Mouse (Mus musculus) kidney, embryonic 15.5 days (tissue): ENCODE data around the gene C1ql4. TPM values are rescaled to one million over a fixed set of nuclear protein-coding genes. Genes with fewer than 3 reads are reported as not detected.
"Not testable (repeated sequence)": the region's sequence is repeated elsewhere in the genome, so short reads cannot be mapped to it uniquely, and the experiment has no call there.

Source experiments
- ATAC-seq: fragments of 200-750 bp; cut with Nextera tagmentation; replicated peaks from 2 replicates; pipeline ENCODE4 v1.8.0; 2017; ENCODE audit warnings: moderate TSS enrichment; ENCODE audit not compliant: low FRiP score
- H3K27ac ChIP-seq: fragments of 300-500 bp; sonication (generic); 2 replicates; pipeline ENCODE4 v1.5.1; 2015; ENCODE audit warnings: mild to moderate bottlenecking, inconsistent platforms
- H3K27me3 ChIP-seq: fragments of 300-500 bp; sonication (generic); 2 replicates; pipeline ENCODE4 v1.6.1; 2015; ENCODE audit warnings: inconsistent platforms
- H3K36me3 ChIP-seq: fragments of 300-500 bp; sonication (generic); 2 replicates; pipeline ENCODE4 v1.6.1; 2015; ENCODE audit warnings: inconsistent platforms
- H3K4me1 ChIP-seq: fragments of 300-500 bp; sonication (generic); 2 replicates; pipeline ENCODE4 v1.6.1; 2015; ENCODE audit warnings: inconsistent platforms
- H3K4me2 ChIP-seq: fragments of 300-500 bp; sonication (generic); 2 replicates; pipeline ENCODE4 v1.6.1; 2015; ENCODE audit warnings: moderate library complexity, mild to moderate bottlenecking, inconsistent platforms
- H3K4me3 ChIP-seq: fragments of 300-500 bp; sonication (generic); replicated peaks from 2 replicates; pipeline ENCODE4 v1.5.1; 2015; ENCODE audit warnings: mild to moderate bottlenecking, inconsistent platforms
- H3K9ac ChIP-seq: fragments of 300-500 bp; sonication (generic); 2 replicates; pipeline ENCODE4 v1.6.1; 2015; ENCODE audit warnings: mild to moderate bottlenecking, inconsistent platforms
- H3K9me3 ChIP-seq: fragments of 300-500 bp; sonication (generic); replicated peaks from 2 replicates; pipeline ENCODE4 v1.6.1; 2016; ENCODE audit warnings: inconsistent platforms
- WGBS: fragments of 180-500 bp; shearing (Covaris S2); methylation state at CpG from one replicate; pipeline ENCODE4 v1.1.7; 2015; ENCODE audit warnings: mixed read lengths; 5-methylcytosine and 5-hydroxymethylcytosine counted together
- polyA plus RNA-seq: library from polyadenylated mRNA; unstranded; fragments of >200 nt; fragmentation: Nextera tagmentation; extraction: Ambion mirVana; gene quantifications from 2 replicates; pipeline ENCODE4 v1.2.1, GENCODE M21; 2015

C1ql4 gene
- polyA plus RNA-seq, 1 experiment from 2014 or later = 1.1 TPM

- Histone ChIP-seq H3K4me2 (peak overlapping the region; percentile 51), H3K4me1 (peaks cover 32% of the 10 kb centered on the region), H3K36me3 (peaks cover 34% of the 10 kb centered on the region), H3K9me3 (no peaks in the 10 kb centered on the region), H3K27ac (peak overlapping the region; percentile 20; the same call in 1 of the 2 replicates), H3K4me3 (peak overlapping the region; percentile 23; the same call in 1 of the 2 replicates), H3K27me3 (peaks cover 49% of the 10 kb centered on the region), H3K9ac (no peak overlapping the region)
- 12% methylated on average over 11 of the region's 11 CpGs for whole genome bisulfite sequencing
- ATAC-seq = 0 out of 2 replicates have a peak, but pooled peaks have one; percentile 20
Observed at GRCm38 (mm10) chr15:99083867-99084557, 3.6 kb downstream of the C1ql4 start.

GRCm38 (mm10) chr15:99083258-99083657 is 4.4 kb downstream of the C1ql4 start:
- H3K4me2 ChIP-seq = no peak overlapping the region
- WGBS = 71% methylated on average over 9 of the region's 9 CpGs
- ATAC-seq = no peak
- H3K9ac ChIP-seq = no peak overlapping the region
- peaks cover 42% of the 10 kb centered on the region for H3K27me3 ChIP-seq
- H3K27ac ChIP-seq = no peak overlapping the region
- H3K9me3 ChIP-seq = no peaks in the 10 kb centered on the region
- peaks cover 40% of the 10 kb centered on the region for H3K36me3 ChIP-seq
- peaks cover 29% of the 10 kb centered on the region for H3K4me1 ChIP-seq
- no peak overlapping the region for H3K4me3 ChIP-seq

DNA sequence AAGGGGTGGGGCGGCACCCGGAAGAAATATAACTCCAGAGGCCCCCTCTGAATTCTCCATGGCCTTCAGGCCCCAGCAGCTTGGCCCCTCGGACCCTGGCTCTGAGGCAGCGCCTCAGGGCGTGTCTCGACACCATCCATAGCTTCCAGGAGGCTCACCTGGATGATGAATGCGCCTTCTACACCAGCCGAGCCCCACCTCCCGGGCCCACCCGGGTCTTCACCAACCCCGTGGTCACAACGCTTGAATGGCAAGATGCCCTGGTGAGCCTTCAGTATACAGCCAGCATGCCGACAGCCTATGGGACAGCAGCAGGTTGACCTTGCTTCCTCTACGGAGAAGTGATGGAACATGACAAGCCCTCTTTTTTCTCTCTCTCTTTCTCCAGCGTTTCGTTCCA is 4.8 kb downstream of the C1ql4 start:
- H3K4me2 ChIP-seq = no peak overlapping the region
- WGBS = 85% methylated on average over 16 of the region's 16 CpGs
- peaks cover 28% of the 10 kb centered on the region for H3K4me1 ChIP-seq
- peaks cover 43% of the 10 kb centered on the region for H3K36me3 ChIP-seq
- no peaks in the 10 kb centered on the region for H3K9me3 ChIP-seq
- H3K27me3 ChIP-seq = peaks cover 38% of the 10 kb centered on the region
- no peak overlapping the region for H3K27ac ChIP-seq
- ATAC-seq = no peak
- H3K9ac ChIP-seq = no peak overlapping the region
- H3K4me3 ChIP-seq = no peak overlapping the region

GRCm38 (mm10) chr15:99082322-99082721 is 5.3 kb downstream of the C1ql4 start:
- H3K4me2 ChIP-seq = no peak overlapping the region
- no peaks in the 10 kb centered on the region for H3K9me3 ChIP-seq
- peaks cover 28% of the 10 kb centered on the region for H3K4me1 ChIP-seq
- no peak for ATAC-seq
- no peak overlapping the region for H3K9ac ChIP-seq
- no peak overlapping the region for H3K4me3 ChIP-seq
- 92% methylated on average over 12 of the region's 12 CpGs for WGBS
- peaks cover 49% of the 10 kb centered on the region for H3K36me3 ChIP-seq
- no peak overlapping the region for H3K27ac ChIP-seq
- peaks cover 32% of the 10 kb centered on the region for H3K27me3 ChIP-seq

DNA sequence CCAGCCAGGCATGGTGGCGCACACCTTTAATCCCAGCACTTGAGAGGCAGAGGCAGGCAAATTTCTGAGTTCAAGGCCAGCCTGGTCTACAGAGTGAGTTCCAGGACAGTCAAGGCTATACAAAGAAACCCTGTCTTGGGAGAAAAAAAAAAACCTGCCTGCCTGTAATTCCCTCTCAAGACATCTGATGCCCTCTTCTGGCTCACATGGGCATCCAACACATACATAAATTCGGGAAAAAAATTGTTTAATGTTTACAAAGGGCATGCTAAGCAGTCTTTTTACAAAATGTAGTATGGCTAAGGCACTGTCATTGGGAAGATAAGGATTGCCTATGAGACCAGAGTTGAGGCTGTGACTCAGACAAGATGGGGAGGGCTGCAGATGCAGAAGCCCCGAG is 7.8 kb downstream of the C1ql4 start:
- H3K4me3 ChIP-seq = no peak overlapping the region
- no peaks in the 10 kb centered on the region for H3K9me3 ChIP-seq
- no peak overlapping the region for H3K27ac ChIP-seq
- no peak overlapping the region for H3K4me2 ChIP-seq
- H3K4me1 ChIP-seq = peaks cover 46% of the 10 kb centered on the region
- WGBS = 93% methylated on average over 3 of the region's 3 CpGs
- no peak for ATAC-seq
- H3K9ac ChIP-seq = no peak overlapping the region
- H3K36me3 ChIP-seq = peaks cover 58% of the 10 kb centered on the region
- H3K27me3 ChIP-seq = peaks cover 7% of the 10 kb centered on the region

DNA sequence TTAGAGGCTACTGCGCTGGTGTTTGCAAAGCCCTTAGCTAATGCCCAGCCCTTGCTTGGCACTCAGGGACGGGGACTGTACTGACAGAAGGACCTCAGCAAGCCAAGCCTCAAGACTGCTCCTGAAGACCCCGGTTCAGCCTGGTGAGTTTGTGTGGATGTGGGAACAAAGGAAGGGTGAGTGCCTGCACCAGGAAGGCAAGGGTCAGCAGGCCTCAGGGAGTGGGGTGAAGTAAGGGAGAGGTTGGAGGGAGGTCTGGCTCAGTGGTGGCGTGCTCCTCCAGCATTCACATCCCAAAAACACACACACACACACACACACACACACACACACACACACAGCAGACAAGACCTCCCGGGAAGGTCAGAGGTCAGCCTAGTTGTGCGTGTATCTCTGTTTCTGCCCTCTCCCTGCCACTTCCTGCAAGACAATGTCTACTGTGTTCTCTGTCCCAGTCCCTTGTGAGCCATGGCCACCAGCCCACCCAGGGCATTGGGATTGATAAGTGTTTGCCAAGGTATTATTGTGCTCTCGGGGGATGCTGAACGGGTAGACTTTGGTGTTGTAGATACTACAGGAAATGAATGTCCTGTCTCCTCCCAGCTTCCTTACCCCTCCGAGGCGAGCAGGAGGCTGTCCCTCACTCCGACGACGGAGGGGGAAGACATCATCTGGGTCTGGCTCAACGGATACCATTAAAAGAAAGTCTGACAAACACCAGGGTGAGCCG is 9.3 kb downstream of the C1ql4 start:
- H3K4me1 ChIP-seq = peaks cover 41% of the 10 kb centered on the region
- H3K9ac ChIP-seq = peak overlapping the region; percentile 14; the same call in 1 of the 2 replicates
- no peaks in the 10 kb centered on the region for H3K27me3 ChIP-seq
- H3K4me3 ChIP-seq = no peak overlapping the region
- 72% methylated on average over 15 of the region's 15 CpGs for WGBS
- no peaks in the 10 kb centered on the region for H3K9me3 ChIP-seq
- H3K27ac ChIP-seq = no peak overlapping the region
- H3K4me2 ChIP-seq = no peak overlapping the region
- ATAC-seq = no peak
- H3K36me3 ChIP-seq = peaks cover 58% of the 10 kb centered on the region

DNA sequence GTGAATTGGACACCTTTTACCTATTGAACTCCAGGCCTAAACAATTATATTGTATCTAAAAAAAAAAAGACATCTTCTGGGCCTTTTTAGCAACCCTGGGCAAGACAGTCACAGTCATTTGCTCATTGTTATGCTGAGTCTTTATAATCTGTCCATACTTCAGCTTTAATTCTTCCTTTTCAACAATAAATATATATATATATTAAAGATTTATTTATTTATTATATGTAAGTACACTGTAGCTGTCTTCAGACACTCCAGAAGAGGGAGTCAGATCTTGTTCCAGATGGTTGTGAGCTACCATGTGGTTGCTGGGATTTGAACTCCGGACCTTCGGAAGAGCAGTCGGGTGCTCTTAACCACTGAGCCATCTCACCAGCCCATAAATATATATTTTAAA is 11.6 kb downstream of the C1ql4 start:
- Histone ChIP-seq H3K4me2 (peak overlapping the region; percentile 84), H3K4me1 (peaks cover 41% of the 10 kb centered on the region), H3K4me3 (peak overlapping the region; percentile 80), H3K9ac (peak overlapping the region; percentile 74), H3K36me3 (peaks cover 36% of the 10 kb centered on the region)
- H3K27me3 ChIP-seq, ATAC-seq, H3K27ac ChIP-seq, H3K9me3 ChIP-seq: not testable (repeated sequence)
- WGBS = 91% methylated on average over 3 of the region's 3 CpGs

GRCm38 (mm10) chr15:99074600-99075333 is 12.8 kb downstream of the C1ql4 start:
- Histone ChIP-seq H3K9me3 (no peaks in the 10 kb centered on the region), H3K4me1 (peaks cover 41% of the 10 kb centered on the region), H3K27me3 (no peaks in the 10 kb centered on the region), H3K27ac (peak overlapping the region; percentile 99), H3K4me2 (peak overlapping the region; percentile 84), H3K9ac (peak overlapping the region; percentile 74), H3K36me3 (peaks cover 25% of the 10 kb centered on the region), H3K4me3 (peak overlapping the region; percentile 80)
- peak; percentile 97 for ATAC-seq
- under 1% methylated on average over 44 of the region's 44 CpGs for WGBS

DNA sequence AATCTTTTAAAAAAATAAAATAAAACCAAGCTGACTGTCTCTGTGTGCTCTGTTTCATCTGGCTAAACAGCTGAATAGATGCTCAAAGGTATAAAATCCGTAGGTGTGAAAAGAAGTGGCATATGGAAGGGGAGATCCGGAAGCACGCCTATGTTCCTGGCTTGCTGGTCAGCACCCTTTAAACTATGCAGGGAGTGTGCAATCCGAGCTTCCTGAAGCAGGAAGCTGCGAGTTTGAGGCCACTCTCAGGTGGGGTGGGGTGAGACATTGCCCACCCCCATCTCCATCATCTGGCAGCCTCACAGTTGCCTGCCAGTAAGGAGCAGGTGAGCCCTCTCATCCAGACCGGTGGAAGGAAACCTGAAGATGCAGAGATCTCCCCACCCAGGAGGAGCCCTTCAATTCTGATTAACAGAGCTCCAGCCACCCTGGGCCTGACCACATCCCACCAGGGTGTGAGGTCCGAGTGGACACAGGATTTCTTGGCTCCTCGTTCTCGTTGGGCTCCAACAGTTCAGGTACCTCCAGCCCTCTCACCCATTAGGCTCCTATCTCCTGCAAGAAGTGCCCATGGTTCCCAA is 13.5 kb downstream of the C1ql4 start, which contains the start of gene Troap:
Troap (plus strand) TSS at position 557 of the 581 bp plus-strand sequence.
- H3K9me3 ChIP-seq = no peaks in the 10 kb centered on the region
- peaks cover 25% of the 10 kb centered on the region for H3K36me3 ChIP-seq
- H3K9ac ChIP-seq = peak within 1 kb of the TSS; percentile 74
- H3K4me3 ChIP-seq = peak within 1 kb of the TSS; percentile 80
- peak within 1 kb of the TSS; percentile 99 for H3K27ac ChIP-seq
- H3K27me3 ChIP-seq = no peaks in the 10 kb centered on the region
- WGBS = 17% methylated on average over 9 of the region's 9 CpGs
- H3K4me1 ChIP-seq = peaks cover 41% of the 10 kb centered on the region
- ATAC-seq = peak; percentile 53
- peak within 1 kb of the TSS; percentile 84 for H3K4me2 ChIP-seq

DNA sequence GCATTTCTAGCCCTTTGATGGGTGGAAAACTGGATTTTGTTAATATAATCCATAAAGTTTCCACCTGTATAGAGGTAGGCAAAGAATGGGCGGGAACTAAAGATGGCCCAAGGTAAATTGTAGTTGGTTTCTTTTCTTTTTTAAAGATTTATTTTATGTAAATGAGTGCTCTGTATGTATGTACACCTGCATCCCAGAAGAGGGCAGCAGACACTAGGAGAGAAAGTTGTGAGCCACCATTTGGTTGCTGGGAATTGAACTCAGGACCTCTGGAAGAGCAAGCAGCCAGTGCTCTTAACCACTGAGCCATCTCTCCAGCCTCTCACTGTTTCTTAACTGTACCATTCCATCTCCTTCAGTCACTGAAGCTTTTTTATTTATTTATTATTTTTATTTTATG is 15.6 kb downstream of the C1ql4 start:
- no peak for ATAC-seq
- 86% methylated on average over 1 of the region's 1 CpGs for WGBS
- peaks cover 11% of the 10 kb centered on the region; the same call in 1 of the 2 replicates for H3K27me3 ChIP-seq
- no peak overlapping the region for H3K9ac ChIP-seq
- no peak overlapping the region for H3K4me3 ChIP-seq
- H3K4me2 ChIP-seq = no peak overlapping the region
- peaks cover 6% of the 10 kb centered on the region for H3K36me3 ChIP-seq
- peaks cover 25% of the 10 kb centered on the region for H3K4me1 ChIP-seq
- H3K9me3 ChIP-seq = no peaks in the 10 kb centered on the region
- no peak overlapping the region for H3K27ac ChIP-seq

DNA sequence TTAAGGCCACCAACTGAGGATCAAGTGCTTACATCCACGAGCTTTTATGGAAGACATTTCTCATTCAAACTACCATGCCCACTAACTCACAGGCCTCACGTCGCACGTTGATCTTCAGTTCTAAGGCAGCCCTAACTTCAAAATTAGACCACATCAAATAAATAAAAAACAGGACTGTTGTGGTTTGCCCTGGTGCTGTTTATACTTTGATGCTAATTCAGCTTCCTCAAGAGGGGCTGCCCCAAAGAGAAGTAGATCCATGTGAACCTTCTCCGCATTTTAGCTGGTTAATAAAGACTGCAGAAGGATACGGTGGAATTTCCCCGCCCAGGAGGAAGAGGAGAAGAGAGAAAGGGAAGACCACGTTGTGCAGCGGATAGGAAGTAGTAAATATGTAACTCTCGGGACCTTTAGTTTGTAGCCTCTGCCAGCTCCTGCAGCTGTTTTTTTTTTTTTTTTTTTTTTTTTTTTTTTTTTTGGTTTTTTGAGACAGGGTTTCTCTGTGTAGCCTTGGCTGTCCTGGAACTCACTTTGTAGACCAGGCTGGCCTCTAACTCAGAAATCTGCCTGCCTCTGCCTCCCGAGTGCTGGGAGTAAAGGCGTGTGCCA is 22.0 kb downstream of the C1ql4 start:
- H3K4me1 ChIP-seq = no peaks in the 10 kb centered on the region
- no peak overlapping the region for H3K4me2 ChIP-seq
- no peak for ATAC-seq

More for the DNA sequence above, 22.0 kb downstream of the C1ql4 start:
- H3K9ac ChIP-seq = no peak overlapping the region
- H3K9me3 ChIP-seq = no peaks in the 10 kb centered on the region
- 73% methylated on average over 12 of the region's 12 CpGs for WGBS
- peaks cover 43% of the 10 kb centered on the region for H3K27me3 ChIP-seq
- H3K4me3 ChIP-seq = no peak overlapping the region
- H3K27ac ChIP-seq = no peak overlapping the region
- no peaks in the 10 kb centered on the region for H3K36me3 ChIP-seq
